Mouse (Mus musculus): ENCODE measurements around the gene Carmil1. TPM values are rescaled to one million over a fixed set of nuclear protein-coding genes. Genes with fewer than 3 reads are reported as not detected.

Gene Carmil1
- polyA plus RNA-seq (2015; fragmentation: Nextera tagmentation; extraction: Ambion mirVana) = 26.2 and 26.4 TPM in 2 replicates

GRCm38 (mm10) chr13:24280439-24281431 is at the start of gene Carmil1:
TSS of gene Carmil1 (minus strand) at chr13:24280795.

GRCm38 (mm10) chr13:24327201-24327600 is 46.6 kb upstream of the Carmil1 start, which contains the start of gene Cmah:
TSS of gene Cmah (plus strand) at chr13:24327404.

GRCm38 (mm10) chr13:23990928-23991327 is 289.7 kb downstream of the Carmil1 start, which contains the start of gene Scgn:
TSS of gene Scgn (minus strand) at chr13:23991214.

Other genes starting within 250 kb of the Carmil1 start
- 0.60 and 0.99 TPM in 2 replicates for gene Cmah, start 46.6 kb upstream of the Carmil1 start, polyA plus RNA-seq (2015; fragmentation: Nextera tagmentation; extraction: Ambion mirVana)